Mouse (Mus musculus) adrenal gland, postnatal 25 days (tissue): ENCODE measurements around the gene Tarbp1. TPM values are rescaled to one million over a fixed set of nuclear protein-coding genes. Genes with fewer than 3 reads are reported as not detected.
"Not testable (repeated sequence)": the region's sequence is repeated elsewhere in the genome, so short reads cannot be mapped to it uniquely, and the experiment has no call there.

Experiments
- DNase-seq: peaks from one replicate; pipeline ENCODE4 v3.0.0; 2021; ENCODE audit warnings: mixed read lengths
- total RNA-seq: library from RNA; stranded (reverse); gene quantifications from 2 replicates; pipeline ENCODE4 v1.2.3, GENCODE M21; 2021

The Tarbp1 gene
- total RNA-seq, 1 experiment from 2014 or later = 9.3 TPM

GRCm38 (mm10) chr8:126405030-126405429, 69.8 kb downstream of the Tarbp1 start:
- DNase-seq = no peak

GRCm38 (mm10) chr8:126404550-126404949, 70.3 kb downstream of the Tarbp1 start:
- DNase-seq = not testable (repeated sequence)

- no peak for DNase-seq
Observed at GRCm38 (mm10) chr8:126398349-126398748, 76.5 kb downstream of the Tarbp1 start.

GRCm38 (mm10) chr8:126395917-126396316, 78.9 kb downstream of the Tarbp1 start:
- DNase-seq = no peak

GRCm38 (mm10) chr8:126395386-126395785, 79.5 kb downstream of the Tarbp1 start:
- DNase-seq = no peak

- DNase-seq = no peak
Observed at GRCm38 (mm10) chr8:126391541-126391940, 83.3 kb downstream of the Tarbp1 start.

- no peak for DNase-seq
Observed at GRCm38 (mm10) chr8:126387566-126387965, 87.3 kb downstream of the Tarbp1 start.

- DNase-seq = peak; percentile 24
Observed at GRCm38 (mm10) chr8:126382749-126383148, 92.1 kb downstream of the Tarbp1 start.

GRCm38 (mm10) chr8:126382216-126382615, 92.6 kb downstream of the Tarbp1 start:
- DNase-seq = peak; percentile 12

GRCm38 (mm10) chr8:126381299-126381698, 93.6 kb downstream of the Tarbp1 start:
- DNase-seq = no peak

GRCm38 (mm10) chr8:126380141-126380540, 94.7 kb downstream of the Tarbp1 start:
- no peak for DNase-seq

GRCm38 (mm10) chr8:126379580-126379979, 95.3 kb downstream of the Tarbp1 start:
- no peak for DNase-seq

Other genes starting within 250 kb of the Tarbp1 start
- 1.4 and 3.5 TPM in 2 replicates for gene Slc35f3, start 176.5 kb downstream of the Tarbp1 start, total RNA-seq
- 31.9 and 36.4 TPM in 2 replicates for gene Coa6, start 52.5 kb downstream of the Tarbp1 start, total RNA-seq
- 81.3 and 82.6 TPM in 2 replicates for gene Irf2bp2, start 118.9 kb upstream of the Tarbp1 start, total RNA-seq